In the genomic region with DNA sequence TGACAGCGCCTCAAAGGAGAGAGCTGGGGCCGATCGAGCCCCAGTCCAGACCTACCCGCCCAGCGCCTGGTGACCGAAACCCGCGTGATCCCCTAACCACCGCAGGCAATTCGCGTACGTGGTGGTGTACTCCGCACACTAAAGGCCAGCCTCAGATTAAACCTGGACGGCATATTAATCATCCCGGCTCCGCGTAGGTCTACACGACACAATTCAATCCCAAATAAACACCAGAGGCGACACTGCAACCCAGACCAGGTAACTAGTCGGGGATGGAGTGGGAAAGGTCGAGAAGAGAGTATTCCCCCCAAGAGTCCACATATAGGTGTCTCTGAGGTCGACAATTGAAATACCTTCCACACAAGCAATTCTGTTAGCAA, we compare ENCODE assay signal across 8 mouse cellular contexts.
DNase-seq lines count a peak whose midpoint lies in the region; ATAC-seq lines count a peak whose summit lies in the region.

No protein-coding gene starts in this region.

- H3K36me3 ChIP-seq in kidney, embryonic 16.5 days (ENCODE audit: insufficient read depth, low read length) = no peaks in the 10 kb centered on the region
- no peaks in the 10 kb centered on the region for H3K36me3 ChIP-seq in embryonic facial prominence, embryonic 10.5 days (replicated peaks)
- no peaks in the 10 kb centered on the region for H3K36me3 ChIP-seq in hindbrain, embryonic 14.5 days (replicated peaks; ENCODE audit: control insufficient read depth, insufficient read depth)
- H3K36me3 ChIP-seq in midbrain, embryonic 14.5 days (ENCODE audit: control insufficient read depth, insufficient read depth, low read length) = no peaks in the 10 kb centered on the region

- peaks cover 34% of the 10 kb centered on the region for H3K4me1 ChIP-seq in kidney, embryonic 16.5 days (ENCODE audit: insufficient read depth, low read length)
- H3K4me1 ChIP-seq in embryonic facial prominence, embryonic 10.5 days = peaks cover 65% of the 10 kb centered on the region
- H3K4me1 ChIP-seq in hindbrain, embryonic 14.5 days (replicated peaks; ENCODE audit: control insufficient read depth, insufficient read depth, low read length) = peaks cover 23% of the 10 kb centered on the region
- H3K4me1 ChIP-seq in midbrain, embryonic 14.5 days (ENCODE audit: control insufficient read depth, insufficient read depth, low read length) = peaks cover 25% of the 10 kb centered on the region

- H3K4me3 ChIP-seq in kidney, embryonic 16.5 days (ENCODE audit: low read length) = peak overlapping the region; percentile 70
- H3K4me3 ChIP-seq in embryonic facial prominence, embryonic 10.5 days = peak overlapping the region; percentile 69
- H3K4me3 ChIP-seq in hindbrain, embryonic 14.5 days (replicated peaks; ENCODE audit: low read length) = peak overlapping the region; percentile 62
- peak overlapping the region; percentile 62 for H3K4me3 ChIP-seq in midbrain, embryonic 14.5 days (replicated peaks; ENCODE audit: low read depth, low read length)

- H3K4me2 ChIP-seq in kidney, embryonic 16.5 days (replicated peaks; ENCODE audit: low read depth, low read length) = peak overlapping the region; percentile 77
- H3K4me2 ChIP-seq in hindbrain, embryonic 14.5 days (replicated peaks) = peak overlapping the region; percentile 62
- peak overlapping the region; percentile 65 for H3K4me2 ChIP-seq in midbrain, embryonic 14.5 days (ENCODE audit: low read length)

- no peaks in the 10 kb centered on the region for H3K9me3 ChIP-seq in kidney, embryonic 16.5 days (ENCODE audit: low read length)
- H3K9me3 ChIP-seq in embryonic facial prominence, embryonic 10.5 days = no peaks in the 10 kb centered on the region
- H3K9me3 ChIP-seq in hindbrain, embryonic 14.5 days (ENCODE audit: control insufficient read depth, low read length) = no peaks in the 10 kb centered on the region
- no peaks in the 10 kb centered on the region for H3K9me3 ChIP-seq in midbrain, embryonic 14.5 days (ENCODE audit: control insufficient read depth, low read length)

- ATAC-seq in kidney, embryonic 16.5 days (ENCODE audit: low FRiP score, low TSS enrichment) = no peak
- ATAC-seq in hindbrain, embryonic 14.5 days (ENCODE audit: low FRiP score) = no peak
- ATAC-seq in midbrain, embryonic 14.5 days (ENCODE audit: low FRiP score, low TSS enrichment) = peak; percentile 13

- H3K27me3 ChIP-seq in kidney, embryonic 16.5 days (ENCODE audit: insufficient read depth, low read length) = peaks cover 65% of the 10 kb centered on the region
- H3K27me3 ChIP-seq in embryonic facial prominence, embryonic 10.5 days (replicated peaks; ENCODE audit: low read depth, poor library complexity, severe bottlenecking) = peaks cover 100% of the 10 kb centered on the region
- H3K27me3 ChIP-seq in hindbrain, embryonic 14.5 days (ENCODE audit: control insufficient read depth, insufficient read depth, low read length) = peaks cover 73% of the 10 kb centered on the region
- H3K27me3 ChIP-seq in midbrain, embryonic 14.5 days (ENCODE audit: control insufficient read depth, insufficient read depth, low read length) = peaks cover 19% of the 10 kb centered on the region

- peak overlapping the region; percentile 46; the same call in 1 of the 2 replicates for H3K27ac ChIP-seq in kidney, embryonic 16.5 days (ENCODE audit: low read length)
- H3K27ac ChIP-seq in embryonic facial prominence, embryonic 10.5 days (replicated peaks) = peak overlapping the region; percentile 72
- H3K27ac ChIP-seq in hindbrain, embryonic 14.5 days = peak overlapping the region; percentile 93
- H3K27ac ChIP-seq in midbrain, embryonic 14.5 days (replicated peaks; ENCODE audit: low read depth, low read length) = peak overlapping the region; percentile 92

- DNase-seq in kidney, adult 8-10 months = no peak
- DNase-seq in embryonic facial prominence, embryonic 10.5 days (ENCODE audit: low spot score) = no peak
- no peak for DNase-seq in hindbrain, embryonic 14.5 days (ENCODE audit: low spot score)
- DNase-seq in midbrain, embryonic 14.5 days = no peak
- no peak for DNase-seq in cerebellum, postnatal 14 days
- no peak for DNase-seq in spleen, adult 12 weeks (ENCODE audit: low spot score)
- no peak for DNase-seq in thymus, postnatal 25 days

- peak overlapping the region; percentile 56 for H3K9ac ChIP-seq in kidney, embryonic 16.5 days (replicated peaks; ENCODE audit: low read length)
- H3K9ac ChIP-seq in hindbrain, embryonic 14.5 days = peak overlapping the region; percentile 80
- H3K9ac ChIP-seq in midbrain, embryonic 14.5 days (replicated peaks; ENCODE audit: low read length) = peak overlapping the region; percentile 83

- 3% methylated on average over 22 of the region's 22 CpGs for WGBS in kidney, embryonic 16.5 days
- 5% methylated on average over 22 of the region's 22 CpGs for WGBS in embryonic facial prominence, embryonic 10.5 days
- 3% methylated on average over 22 of the region's 22 CpGs for WGBS in hindbrain, embryonic 14.5 days
- 6% methylated on average over 22 of the region's 22 CpGs for WGBS in midbrain, embryonic 14.5 days
